Mouse (Mus musculus) neural tube, embryonic 13.5 days (tissue): Measurements from ENCODE around the gene Sntg2. TPM values are rescaled to one million over a fixed set of nuclear protein-coding genes. Genes with fewer than 3 reads are reported as not detected.

Experiments
- ATAC-seq: fragments of 200-750 bp; cut with Nextera tagmentation; 2 replicates; pipeline ENCODE4 v1.8.0; 2017; ENCODE audit warnings: low read depth, mild to moderate bottlenecking, moderate TSS enrichment, moderate library complexity
- H3K27ac ChIP-seq: fragments of 300-500 bp; sonication (generic); replicated peaks from 2 replicates; pipeline ENCODE4 v1.5.1; 2015; ENCODE audit warnings: moderate library complexity, mild to moderate bottlenecking, inconsistent platforms
- H3K27me3 ChIP-seq: fragments of 300-500 bp; sonication (generic); 2 replicates; pipeline ENCODE4 v1.6.1; 2015; ENCODE audit warnings: mild to moderate bottlenecking, inconsistent platforms
- H3K36me3 ChIP-seq: fragments of 300-500 bp; sonication (generic); 2 replicates; pipeline ENCODE4 v1.6.1; 2015; ENCODE audit warnings: mild to moderate bottlenecking, inconsistent platforms
- H3K4me1 ChIP-seq: fragments of 300-500 bp; sonication (generic); replicated peaks from 2 replicates; pipeline ENCODE4 v1.6.1; 2015; ENCODE audit warnings: inconsistent platforms
- H3K4me2 ChIP-seq: fragments of 300-500 bp; sonication (generic); 2 replicates; pipeline ENCODE4 v1.6.1; 2015; ENCODE audit warnings: inconsistent platforms, mild to moderate bottlenecking, moderate library complexity
- H3K4me3 ChIP-seq: fragments of 300-500 bp; sonication (generic); 2 replicates; pipeline ENCODE4 v1.5.1; 2015; ENCODE audit warnings: mild to moderate bottlenecking, inconsistent platforms
- H3K9ac ChIP-seq: fragments of 300-500 bp; sonication (generic); 2 replicates; pipeline ENCODE4 v1.6.1; 2015; ENCODE audit warnings: moderate library complexity, mild to moderate bottlenecking, inconsistent platforms
- H3K9me3 ChIP-seq: fragments of 300-500 bp; sonication (generic); 2 replicates; pipeline ENCODE4 v1.6.1; 2016; ENCODE audit warnings: inconsistent platforms
- WGBS: fragments of 180-500 bp; shearing (Covaris S2); methylation state at CpG from one replicate; pipeline ENCODE4 v1.1.7; 2015; 5-methylcytosine and 5-hydroxymethylcytosine counted together
- polyA plus RNA-seq: library from polyadenylated mRNA; unstranded; fragments of >200 nt; fragmentation: Nextera tagmentation; extraction: Ambion mirVana; gene quantifications from 2 replicates; pipeline ENCODE4 v1.2.1, GENCODE M21; 2015

Sntg2 gene
- polyA plus RNA-seq, 1 experiment from 2014 or later = 3.4 TPM

DNA sequence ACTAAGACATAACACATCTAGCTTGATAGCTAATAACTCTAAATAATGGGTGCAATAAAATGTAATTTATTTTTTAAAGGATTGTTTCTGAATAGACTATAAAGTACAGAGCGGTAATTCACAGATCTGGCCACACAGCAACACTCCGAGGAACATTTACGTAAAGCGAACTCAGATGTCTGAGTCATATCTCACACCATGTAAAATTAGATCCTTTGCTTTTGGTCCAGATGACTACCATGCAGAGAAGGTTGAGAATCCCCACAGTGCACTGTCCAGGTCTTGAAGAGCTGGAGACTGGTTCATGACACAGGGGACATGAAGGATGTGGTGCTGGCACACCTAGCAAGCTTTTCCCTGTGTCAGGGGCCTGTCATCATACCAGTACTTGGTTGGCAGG lies 145.2 kb downstream of the Sntg2 start:
- H3K27me3 ChIP-seq = no peaks in the 10 kb centered on the region
- H3K36me3 ChIP-seq = no peaks in the 10 kb centered on the region
- H3K4me1 ChIP-seq = no peaks in the 10 kb centered on the region
- H3K4me2 ChIP-seq = no peak overlapping the region
- H3K4me3 ChIP-seq = no peak overlapping the region
- 81% methylated on average over 4 of the region's 4 CpGs for WGBS
- no peaks in the 10 kb centered on the region for H3K9me3 ChIP-seq
- no peak for ATAC-seq
- no peak overlapping the region for H3K27ac ChIP-seq
- no peak overlapping the region for H3K9ac ChIP-seq

DNA sequence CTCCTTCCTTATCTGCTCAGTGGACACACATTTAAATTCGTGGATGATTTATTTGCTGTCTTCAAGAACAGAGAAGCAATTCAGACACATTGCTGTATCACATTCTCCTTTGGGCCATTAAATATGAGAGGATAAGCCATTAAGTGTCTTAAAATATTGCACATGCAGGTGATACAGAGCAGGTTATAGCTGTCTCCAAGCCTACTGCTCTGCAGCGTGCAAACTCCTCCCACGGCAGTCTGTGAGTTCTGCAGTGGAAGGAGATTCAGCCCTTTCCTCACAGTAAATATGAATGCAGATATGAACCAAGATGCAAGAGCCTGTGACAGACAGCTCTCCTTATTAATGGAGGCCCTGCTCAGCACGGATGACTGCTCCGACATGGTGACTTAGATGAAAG lies 146.9 kb downstream of the Sntg2 start:
- H3K27ac ChIP-seq = no peak overlapping the region
- no peaks in the 10 kb centered on the region for H3K9me3 ChIP-seq
- no peak overlapping the region for H3K4me2 ChIP-seq
- peak; percentile 47 for ATAC-seq
- H3K4me3 ChIP-seq = no peak overlapping the region
- no peaks in the 10 kb centered on the region for H3K27me3 ChIP-seq
- H3K36me3 ChIP-seq = no peaks in the 10 kb centered on the region
- no peak overlapping the region for H3K9ac ChIP-seq
- H3K4me1 ChIP-seq = no peaks in the 10 kb centered on the region
- WGBS = 79% methylated on average over 5 of the region's 5 CpGs

DNA sequence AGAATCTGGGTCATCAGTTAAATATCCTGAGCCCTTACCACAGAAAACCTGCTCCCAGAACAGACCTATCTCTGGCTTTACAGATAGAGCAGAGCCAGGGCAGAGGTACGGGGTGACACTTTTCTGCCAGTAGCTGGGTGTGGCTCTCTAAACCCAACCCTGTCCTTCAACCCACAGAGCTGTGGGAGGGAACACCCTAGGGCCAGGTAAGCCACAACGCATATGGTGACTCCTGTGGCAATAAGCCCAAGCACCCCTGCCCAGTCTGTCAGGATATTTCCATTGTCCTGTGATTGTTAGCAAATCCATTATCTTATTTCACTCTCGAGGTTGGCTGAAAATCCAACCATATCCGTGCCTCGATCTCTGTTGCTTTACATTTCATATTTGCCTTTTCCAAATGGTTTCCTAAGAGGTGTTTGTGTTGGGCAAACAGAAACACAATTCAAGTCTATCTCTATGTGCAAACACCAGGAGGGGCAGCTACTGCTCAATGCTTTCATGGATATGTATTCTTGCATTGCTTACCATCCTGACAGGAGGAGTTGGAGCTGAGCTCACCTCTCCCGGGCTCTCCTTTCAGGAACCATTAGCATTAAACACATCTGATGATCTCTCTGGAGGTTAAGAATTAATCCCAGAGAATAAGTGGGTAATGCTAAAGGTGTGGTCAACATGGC lies 156.3 kb downstream of the Sntg2 start:
- 91% methylated on average over 6 of the region's 6 CpGs for WGBS
- H3K4me3 ChIP-seq = no peak overlapping the region
- no peak overlapping the region for H3K27ac ChIP-seq
- no peak overlapping the region for H3K4me2 ChIP-seq
- no peak for ATAC-seq
- no peak overlapping the region for H3K9ac ChIP-seq
- H3K36me3 ChIP-seq = no peaks in the 10 kb centered on the region
- H3K9me3 ChIP-seq = no peaks in the 10 kb centered on the region
- no peaks in the 10 kb centered on the region for H3K27me3 ChIP-seq
- H3K4me1 ChIP-seq = no peaks in the 10 kb centered on the region

DNA sequence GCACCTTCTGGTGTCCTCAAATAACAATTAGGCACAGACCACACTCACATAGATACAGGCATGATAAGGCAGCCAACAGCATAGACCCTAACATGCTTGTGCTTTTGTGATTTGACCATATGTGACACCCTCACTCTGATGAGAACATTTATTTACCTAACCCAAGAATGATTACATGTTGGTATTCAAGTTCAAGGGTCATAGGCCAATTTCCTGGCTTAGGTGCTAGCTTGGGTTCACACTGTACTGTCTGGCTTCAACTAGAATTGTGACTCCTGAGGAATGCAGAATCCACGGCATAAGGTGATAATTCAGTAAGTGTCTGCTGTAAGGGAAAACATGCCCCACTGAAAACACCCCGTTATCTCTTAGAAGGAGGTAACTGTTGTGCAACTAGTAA lies 158.4 kb downstream of the Sntg2 start:
- Histone ChIP-seq H3K9me3 (no peaks in the 10 kb centered on the region), H3K4me2 (no peak overlapping the region), H3K9ac (no peak overlapping the region), H3K4me1 (no peaks in the 10 kb centered on the region), H3K27me3 (no peaks in the 10 kb centered on the region), H3K27ac (no peak overlapping the region), H3K36me3 (no peaks in the 10 kb centered on the region), H3K4me3 (no peak overlapping the region)
- 92% methylated on average over 2 of the region's 2 CpGs for WGBS
- no peak for ATAC-seq

DNA sequence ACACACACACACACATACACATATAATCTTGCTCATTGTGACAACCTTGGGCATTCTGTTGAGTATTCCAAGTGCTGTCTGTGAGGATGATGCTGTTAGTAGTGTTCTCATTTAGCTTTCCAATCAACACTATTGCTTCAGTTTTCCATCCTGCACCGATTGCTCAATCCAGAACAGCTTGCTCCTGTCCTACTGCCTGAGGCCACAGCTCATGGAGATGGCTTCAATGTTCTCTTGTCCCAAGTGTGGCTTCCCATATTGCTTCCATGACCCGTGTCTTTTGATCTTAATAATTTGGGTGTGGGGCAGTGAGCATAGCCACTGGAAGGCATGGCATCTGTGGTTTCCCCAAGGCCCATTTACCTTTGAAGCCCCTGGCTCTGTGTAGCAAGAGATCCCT lies 162.8 kb downstream of the Sntg2 start:
- no peaks in the 10 kb centered on the region for H3K36me3 ChIP-seq
- no peak overlapping the region for H3K4me2 ChIP-seq
- H3K9ac ChIP-seq = no peak overlapping the region
- no peaks in the 10 kb centered on the region for H3K27me3 ChIP-seq
- H3K27ac ChIP-seq = no peak overlapping the region
- H3K9me3 ChIP-seq = no peaks in the 10 kb centered on the region
- WGBS = 82% methylated on average over 2 of the region's 2 CpGs
- H3K4me3 ChIP-seq = no peak overlapping the region
- ATAC-seq = no peak
- H3K4me1 ChIP-seq = no peaks in the 10 kb centered on the region

DNA sequence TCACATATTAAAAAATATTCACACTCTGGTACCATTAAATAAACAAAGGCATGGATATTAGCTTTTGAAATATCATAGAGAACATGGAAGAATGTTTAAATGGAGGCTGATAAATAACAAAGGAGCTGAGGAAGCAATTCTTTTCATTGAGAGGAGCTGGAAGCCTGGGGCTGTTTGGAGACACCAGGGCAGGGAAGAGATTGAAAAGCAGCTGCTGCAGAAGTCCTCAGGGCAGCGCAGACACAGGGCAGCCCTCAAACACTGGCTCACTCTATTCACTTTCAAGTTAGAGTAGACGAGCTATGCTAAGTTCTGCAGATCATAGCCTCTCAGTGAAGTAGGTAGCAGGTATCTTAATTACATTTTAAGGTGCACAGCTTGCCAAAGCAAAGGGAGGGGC lies 164.6 kb downstream of the Sntg2 start:
- Histone ChIP-seq H3K27me3 (no peaks in the 10 kb centered on the region), H3K4me2 (no peak overlapping the region), H3K9me3 (no peaks in the 10 kb centered on the region), H3K27ac (no peak overlapping the region), H3K4me3 (no peak overlapping the region), H3K4me1 (no peaks in the 10 kb centered on the region), H3K36me3 (no peaks in the 10 kb centered on the region), H3K9ac (no peak overlapping the region)
- WGBS = 62% methylated on average over 2 of the region's 2 CpGs
- no peak for ATAC-seq

DNA sequence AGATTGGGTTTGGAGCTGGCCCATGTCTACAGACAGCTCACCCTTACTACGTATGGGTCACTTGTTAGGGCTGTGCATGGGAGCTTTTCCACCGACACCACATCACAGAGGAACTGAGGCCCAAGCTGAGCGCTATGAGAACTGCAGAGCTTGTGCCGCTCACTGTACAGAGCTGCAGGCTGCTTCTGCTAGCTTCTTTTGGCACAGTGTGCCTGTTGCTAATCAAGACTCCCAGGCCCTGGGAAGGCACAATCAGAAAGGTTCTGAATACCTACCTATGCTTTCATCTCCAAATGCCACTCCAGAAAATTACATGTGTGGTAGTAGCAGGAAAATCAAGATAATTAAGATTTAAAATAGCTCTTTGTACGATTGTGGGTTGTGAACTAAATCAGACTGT lies 165.1 kb downstream of the Sntg2 start:
- Histone ChIP-seq H3K4me1 (no peaks in the 10 kb centered on the region), H3K4me3 (no peak overlapping the region), H3K4me2 (no peak overlapping the region), H3K27me3 (no peaks in the 10 kb centered on the region), H3K9ac (no peak overlapping the region), H3K9me3 (no peaks in the 10 kb centered on the region), H3K27ac (no peak overlapping the region), H3K36me3 (no peaks in the 10 kb centered on the region)
- WGBS = 86% methylated on average over 5 of the region's 5 CpGs
- no peak for ATAC-seq

DNA sequence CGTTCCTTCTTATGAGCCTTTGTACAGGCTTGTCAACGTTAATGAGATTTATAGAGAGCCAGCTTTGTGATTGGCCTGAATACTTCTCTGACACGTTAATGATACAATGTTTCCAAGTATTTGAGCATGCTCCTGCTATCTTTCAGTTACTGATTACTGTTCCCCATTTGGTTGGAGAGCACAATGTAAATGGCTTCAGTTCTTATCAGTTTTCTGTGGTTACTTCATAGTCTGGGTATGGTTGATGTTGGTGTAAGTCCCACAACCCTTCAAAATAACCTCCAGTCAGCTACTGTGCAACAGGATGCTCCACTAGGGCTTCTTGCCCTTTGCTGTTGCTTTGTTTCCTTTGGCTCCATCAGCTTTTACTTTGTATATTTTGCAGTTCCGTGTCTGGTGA lies 168.7 kb downstream of the Sntg2 start:
- no peaks in the 10 kb centered on the region for H3K9me3 ChIP-seq
- 0 out of 2 replicates have a peak, but pooled peaks cover 4% of the 10 kb centered on the region for H3K4me1 ChIP-seq
- no peaks in the 10 kb centered on the region for H3K27me3 ChIP-seq
- no peak overlapping the region for H3K4me2 ChIP-seq
- no peaks in the 10 kb centered on the region for H3K36me3 ChIP-seq
- no peak overlapping the region for H3K4me3 ChIP-seq
- 64% methylated on average over 4 of the region's 4 CpGs for WGBS
- H3K27ac ChIP-seq = no peak overlapping the region
- ATAC-seq = no peak
- H3K9ac ChIP-seq = no peak overlapping the region

DNA sequence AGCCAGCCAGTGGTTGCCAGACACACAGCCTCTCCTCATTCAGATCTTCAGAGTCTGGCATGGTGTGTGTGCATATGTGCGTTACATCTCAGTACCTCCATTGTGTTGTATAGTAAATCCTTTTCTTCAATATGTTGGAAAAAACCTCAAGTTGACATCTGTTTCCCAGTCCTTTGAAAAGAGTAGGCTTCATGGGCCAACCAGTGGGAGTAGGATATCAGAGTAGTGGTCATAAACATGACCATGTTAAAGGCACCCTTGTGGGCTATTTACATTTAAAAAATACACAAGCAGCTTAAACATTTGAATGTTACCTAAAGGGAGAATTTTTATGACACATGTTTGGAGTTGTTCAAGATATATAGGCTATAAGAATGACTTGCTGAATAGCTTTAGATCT lies 170.4 kb downstream of the Sntg2 start:
- 86% methylated on average over 1 of the region's 1 CpGs for WGBS
- no peak overlapping the region for H3K9ac ChIP-seq
- H3K9me3 ChIP-seq = no peaks in the 10 kb centered on the region
- no peak for ATAC-seq
- no peak overlapping the region for H3K4me2 ChIP-seq
- H3K27me3 ChIP-seq = no peaks in the 10 kb centered on the region
- H3K27ac ChIP-seq = no peak overlapping the region
- 0 out of 2 replicates have a peak, but pooled peaks cover 4% of the 10 kb centered on the region for H3K4me1 ChIP-seq
- H3K4me3 ChIP-seq = no peak overlapping the region
- no peaks in the 10 kb centered on the region for H3K36me3 ChIP-seq

DNA sequence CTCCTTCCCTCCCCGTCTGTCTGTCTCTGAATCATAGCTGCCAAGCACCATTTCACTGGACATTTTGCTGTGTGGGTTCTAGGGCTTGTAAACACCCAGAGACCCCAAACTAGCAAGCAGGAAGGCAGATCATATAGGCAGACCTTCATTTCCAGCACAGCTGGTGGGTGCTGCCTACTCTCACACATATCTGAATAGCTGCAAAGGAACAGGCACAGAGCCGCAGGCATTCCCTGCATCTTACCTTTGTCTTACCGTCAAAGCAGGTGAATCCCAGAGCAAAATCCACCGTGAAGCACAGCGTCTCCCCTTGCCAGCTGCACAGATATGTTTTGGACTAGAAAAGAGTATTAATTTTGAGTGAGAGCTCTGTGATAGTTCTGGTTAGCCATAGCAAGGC lies 172.1 kb downstream of the Sntg2 start:
- Histone ChIP-seq H3K4me1 (0 out of 2 replicates have a peak, but pooled peaks cover 4% of the 10 kb centered on the region), H3K4me3 (no peak overlapping the region), H3K27me3 (no peaks in the 10 kb centered on the region), H3K9ac (no peak overlapping the region), H3K9me3 (no peaks in the 10 kb centered on the region), H3K36me3 (no peaks in the 10 kb centered on the region), H3K27ac (no peak overlapping the region), H3K4me2 (no peak overlapping the region)
- no peak for ATAC-seq
- WGBS = 91% methylated on average over 5 of the region's 5 CpGs

DNA sequence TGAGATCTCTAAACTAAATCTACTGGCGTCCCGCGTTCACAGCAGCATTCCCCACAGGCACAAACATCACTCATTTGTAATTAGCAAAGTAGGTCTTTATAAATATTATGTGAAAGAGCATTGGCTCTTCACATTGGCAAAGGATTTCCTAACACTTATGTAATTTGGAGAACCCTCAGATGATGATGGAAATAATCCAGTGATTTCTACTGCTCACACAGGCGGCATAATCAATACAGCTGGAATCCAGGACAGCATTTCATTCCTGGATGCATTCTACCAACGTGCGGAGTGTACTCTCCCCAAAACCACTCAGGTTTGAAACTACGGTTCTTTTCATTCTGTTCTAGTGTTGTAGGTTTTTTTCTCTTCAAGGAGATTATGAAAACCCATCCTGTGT lies 172.6 kb downstream of the Sntg2 start:
- H3K9me3 ChIP-seq = no peaks in the 10 kb centered on the region
- H3K4me3 ChIP-seq = no peak overlapping the region
- no peaks in the 10 kb centered on the region for H3K27me3 ChIP-seq
- H3K36me3 ChIP-seq = no peaks in the 10 kb centered on the region
- H3K4me2 ChIP-seq = no peak overlapping the region
- H3K9ac ChIP-seq = no peak overlapping the region
- no peak overlapping the region for H3K27ac ChIP-seq
- ATAC-seq = no peak
- H3K4me1 ChIP-seq = 0 out of 2 replicates have a peak, but pooled peaks cover 4% of the 10 kb centered on the region
- WGBS = 89% methylated on average over 7 of the region's 7 CpGs

DNA sequence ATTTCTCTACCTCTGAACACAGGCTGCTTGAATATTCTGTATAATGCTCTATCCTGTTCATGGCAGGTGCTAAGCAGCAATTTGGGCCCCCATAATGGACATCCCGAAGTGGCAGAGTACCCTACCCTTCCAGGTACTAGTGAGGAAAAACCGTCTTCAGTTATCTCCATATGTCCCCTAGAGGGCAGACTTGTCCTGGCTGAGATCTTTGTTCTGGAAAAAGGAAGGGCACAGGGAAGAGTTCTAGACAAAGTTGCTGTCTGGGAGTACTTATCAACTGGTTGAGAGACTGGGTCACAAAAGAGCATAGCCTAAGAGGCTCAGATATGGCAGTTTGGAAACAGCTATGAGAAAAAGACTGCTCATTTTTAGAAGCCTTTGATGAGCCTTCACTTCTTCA lies 173.4 kb downstream of the Sntg2 start:
- no peak for ATAC-seq
- H3K36me3 ChIP-seq = no peaks in the 10 kb centered on the region
- H3K27me3 ChIP-seq = no peaks in the 10 kb centered on the region
- H3K9me3 ChIP-seq = no peaks in the 10 kb centered on the region
- no peak overlapping the region for H3K27ac ChIP-seq
- H3K4me1 ChIP-seq = 0 out of 2 replicates have a peak, but pooled peaks cover 4% of the 10 kb centered on the region
- H3K4me3 ChIP-seq = no peak overlapping the region
- H3K4me2 ChIP-seq = no peak overlapping the region
- WGBS = 32% methylated on average over 2 of the region's 2 CpGs
- no peak overlapping the region for H3K9ac ChIP-seq

DNA sequence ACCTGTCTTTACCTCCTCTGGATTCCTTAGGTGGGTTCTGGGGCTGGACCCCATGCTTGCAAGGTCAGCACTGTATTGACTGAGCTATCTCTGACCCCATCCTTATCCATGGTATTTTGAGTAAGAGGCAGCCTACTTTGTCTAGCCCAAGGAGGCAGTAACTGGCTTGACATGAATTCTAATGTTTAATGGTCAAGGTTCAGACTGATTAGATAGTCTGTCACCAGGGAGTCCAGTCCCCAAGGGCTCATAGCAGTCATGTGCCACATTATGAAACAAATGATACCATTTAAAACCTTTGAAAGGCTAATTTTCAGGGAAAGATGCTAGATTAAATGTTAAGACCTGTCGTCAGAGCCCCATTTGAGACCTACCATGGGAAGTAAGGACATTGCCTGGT lies 174.9 kb downstream of the Sntg2 start:
- ATAC-seq = no peak

More for the DNA sequence above, 174.9 kb downstream of the Sntg2 start:
- WGBS = 78% methylated on average over 1 of the region's 1 CpGs
- Histone ChIP-seq H3K4me2 (no peak overlapping the region), H3K4me3 (no peak overlapping the region), H3K9ac (no peak overlapping the region), H3K27ac (no peak overlapping the region), H3K9me3 (no peaks in the 10 kb centered on the region), H3K27me3 (no peaks in the 10 kb centered on the region), H3K4me1 (0 out of 2 replicates have a peak, but pooled peaks cover 4% of the 10 kb centered on the region), H3K36me3 (no peaks in the 10 kb centered on the region)
